ENCODE assay signal across 8 mouse cellular contexts in genomic region chr7:16313481-16314220, GRCm38 (mm10). TPM values are rescaled to one million over a fixed set of nuclear protein-coding genes. Genes with fewer than 3 reads are reported as not detected.
A peak's percentile ranks its signal among the peaks of the same experiment; 100 is the strongest.
DNase-seq lines count a peak whose midpoint lies in the region; ATAC-seq lines count a peak whose summit lies in the region.

No protein-coding gene starts in this region.

- DNase-seq in ZHBTc4 (ENCODE audit: low read depth, low spot score): peak; percentile 88
- DNase-seq in cerebellum, postnatal 25 days: peak; percentile 89 to 94
- DNase-seq in gastrocnemius, adult 18-20 months (ENCODE audit: low spot score): peak; percentile 89
- DNase-seq in left cerebral cortex, postnatal 10 days (ENCODE audit: extremely low spot score in 1 of 2, low spot score in 2 of 2): peak; percentile 55 to 91
- DNase-seq in right cerebral cortex, adult 2 months (ENCODE audit: low spot score in 2 of 2): peak; percentile 73 to 77
- DNase-seq in urinary bladder, postnatal 14 days (ENCODE audit: low spot score): peak; percentile 88

- peaks cover 56% of the 10 kb centered on the region for H3K4me1 ChIP-seq in hindbrain, embryonic 15.5 days (replicated peaks)
- H3K4me1 ChIP-seq in megakaryocyte, embryonic 14.5 days: peaks cover 50% of the 10 kb centered on the region

- intact Hi-C loops in left cerebral cortex, postnatal 10 days (cut with DNase I): no loop called here

- H3K9me3 ChIP-seq in hindbrain, embryonic 15.5 days: no peaks in the 10 kb centered on the region
- H3K9me3 ChIP-seq in megakaryocyte, embryonic 14.5 days: no peaks in the 10 kb centered on the region

- peak overlapping the region; percentile 99 for H3K4me2 ChIP-seq in hindbrain, embryonic 15.5 days

- H3K27ac ChIP-seq in hindbrain, embryonic 15.5 days (replicated peaks): peak overlapping the region; percentile 92

- peak overlapping the region; percentile 60 for H3K4me3 ChIP-seq in hindbrain, embryonic 15.5 days
- peak overlapping the region; percentile 99 for H3K4me3 ChIP-seq in megakaryocyte, embryonic 14.5 days (replicated peaks)

- peak overlapping the region; percentile 89 for H3K9ac ChIP-seq in hindbrain, embryonic 15.5 days

- WGBS in hindbrain, embryonic 15.5 days: 1% methylated on average over 58 of the region's 66 CpGs

- no peaks in the 10 kb centered on the region for H3K36me3 ChIP-seq in hindbrain, embryonic 15.5 days
- H3K36me3 ChIP-seq in megakaryocyte, embryonic 14.5 days (replicated peaks; ENCODE audit: low read length): peaks cover 72% of the 10 kb centered on the region

- ATAC-seq in hindbrain, embryonic 15.5 days (ENCODE audit: low FRiP score, low read depth): peak; percentile 71

- no peaks in the 10 kb centered on the region for H3K27me3 ChIP-seq in hindbrain, embryonic 15.5 days
- H3K27me3 ChIP-seq in megakaryocyte, embryonic 14.5 days (replicated peaks): no peaks in the 10 kb centered on the region

RNA-seq across cellular contexts. Expression of gene Bbc3, which starts 5.5 kb away (rescaled TPM):
- total RNA-seq in gastrocnemius, adult 18-20 months (2021): 1 to 10 TPM; 1.2 to 2.3 TPM
- polyA plus RNA-seq in hindbrain, embryonic 15.5 days (2015; fragmentation: Nextera tagmentation; extraction: Ambion mirVana): 28.9 and 31.7 TPM in 2 replicates
- 10 to 100 TPM; 30.1 to 34.6 TPM for total RNA-seq in left cerebral cortex, postnatal 10 days (2021)
- 1,043 and 5,254 TPM in 2 replicates for polyA plus RNA-seq in megakaryocyte, embryonic 14.5 days (2012; ENCODE audit: insufficient read depth, low replicate concordance)

RNA-seq across cellular contexts. Expression of gene Ccdc9, which starts 27.1 kb away (rescaled TPM):
- 10 to 100 TPM; 35.7 to 38.9 TPM for total RNA-seq in gastrocnemius, adult 18-20 months (2021)
- 29.3 and 29.6 TPM in 2 replicates for polyA plus RNA-seq in hindbrain, embryonic 15.5 days (2015; fragmentation: Nextera tagmentation; extraction: Ambion mirVana)
- total RNA-seq in left cerebral cortex, postnatal 10 days (2021): 10 to 100 TPM; 85.5 to 89.0 TPM
- polyA plus RNA-seq in megakaryocyte, embryonic 14.5 days (2012; ENCODE audit: insufficient read depth, low replicate concordance): 27.8 and 101 TPM in 2 replicates

RNA-seq across cellular contexts. Expression of gene Inafm1, which starts 40.2 kb away (rescaled TPM):
- total RNA-seq in gastrocnemius, adult 18-20 months (2021): 10 to 100 TPM; 14.2 to 14.3 TPM
- polyA plus RNA-seq in hindbrain, embryonic 15.5 days (2015; fragmentation: Nextera tagmentation; extraction: Ambion mirVana): 52.2 and 58.4 TPM in 2 replicates
- total RNA-seq in left cerebral cortex, postnatal 10 days (2021): 10 to 100 TPM; 33.0 to 35.6 TPM
- 53.8 and 168 TPM in 2 replicates for polyA plus RNA-seq in megakaryocyte, embryonic 14.5 days (2012; ENCODE audit: insufficient read depth, low replicate concordance)

RNA-seq across cellular contexts. Expression of gene C5ar1, which starts 54.3 kb away (rescaled TPM):
- 1 to 10 TPM; 1.5 to 2.3 TPM for total RNA-seq in gastrocnemius, adult 18-20 months (2021)
- 2.2 and 2.7 TPM in 2 replicates for polyA plus RNA-seq in hindbrain, embryonic 15.5 days (2015; fragmentation: Nextera tagmentation; extraction: Ambion mirVana)
- total RNA-seq in left cerebral cortex, postnatal 10 days (2021): under 1 TPM; 0.71 to 0.83 TPM
- 2.0 and 6.6 TPM in 2 replicates for polyA plus RNA-seq in megakaryocyte, embryonic 14.5 days (2012; ENCODE audit: insufficient read depth, low replicate concordance)

Comparison
In these comparisons a context has a peak if more than half of its experiments do, and no peak if none do; other contexts are left out.
1. Peak in every context shown above with its lines: DNase-seq, ATAC-seq, H3K4me3 ChIP-seq and H3K27ac ChIP-seq.
2. RNA of gene Bbc3, which starts 5.5 kb away (total RNA-seq): 30.1 to 34.6 TPM in left cerebral cortex, postnatal 10 days; 1.2 to 2.3 TPM in gastrocnemius, adult 18-20 months; every median in the first group is over 4 times any median in the second.